17 mouse cellular contexts compared by ENCODE assay signal in the genomic region with DNA sequence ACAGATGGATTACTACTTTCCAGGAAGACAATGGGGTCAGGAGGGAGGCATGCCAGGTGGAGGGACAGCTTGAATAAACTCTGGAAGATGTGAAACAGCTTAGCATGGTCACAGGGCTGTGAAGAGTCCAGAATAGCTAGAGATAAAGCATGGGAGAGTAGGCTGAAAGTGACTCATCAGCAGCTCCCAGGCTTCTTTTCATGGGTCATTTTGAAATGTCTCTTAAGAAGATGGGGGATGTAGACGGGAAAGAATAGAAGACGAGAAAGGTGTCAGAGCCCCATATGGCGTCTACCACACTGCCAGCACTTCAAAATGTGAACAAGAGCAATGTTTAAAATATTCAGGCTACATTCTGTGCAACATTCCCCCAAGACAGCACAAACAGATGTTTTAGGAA.
A peak's percentile ranks its signal among the peaks of the same experiment; 100 is the strongest.
DNase-seq lines count a peak whose midpoint lies in the region; ATAC-seq and TF ChIP-seq lines count a peak whose summit lies in the region.
"Had no signal": no experiment of that assay in that cellular context is flagged by ENCODE, and none has a peak within 500 bp of the region (broad histone marks: within the 10 kb centered on the region; RNA-seq: fewer than 3 reads in every experiment).

No protein-coding gene starts in this region.

- no peak for TF ChIP-seq POLR2A in cortical plate, adult 2 months (IDR thresholded peaks at IDR 0.05; ENCODE audit: extremely low read depth, insufficient read depth, low read length)

- H3K27ac ChIP-seq in layer of hippocampus, adult 2 months, result 0 out of 2 replicates have a peak overlapping the region, but pooled peaks have one; percentile 14
- H3K27ac ChIP-seq in cortical plate, adult 2 months (ENCODE audit: insufficient read depth, low read length), result peak overlapping the region; percentile 67; the same call in 1 of the 2 replicates
- H3K27ac ChIP-seq in midbrain, embryonic 16.5 days (ENCODE audit: low read length), result no peak overlapping the region
- H3K27ac ChIP-seq: lung, embryonic 15.5 days; neural tube, embryonic 15.5 days; stomach, embryonic 15.5 days had no signal

- intact Hi-C loops in left cerebral cortex, postnatal 25 days (cut with DNase I), result loop anchor here (5.0 kb wide), 2 partner anchors 59 to 409 kb away; no protein-coding TSS in a partner anchor

- DNase-seq in layer of hippocampus, adult 2 months (ENCODE audit: low spot score in 2 of 2), result no peak
- DNase-seq in layer of hippocampus, postnatal 36 days, result no peak
- peak; percentile 26 to 33 for DNase-seq in cerebellum, adult 18-20 months
- peak; percentile 53 to 92 for DNase-seq in left cerebral cortex, postnatal 25 days (ENCODE audit: low spot score in 2 of 2)
- no peak for DNase-seq in kidney, adult 11 months
- no peak for DNase-seq in lung, adult 18-20 months
- DNase-seq: heart, postnatal 4 days; kidney, postnatal 14 days; thymus, postnatal 25 days had no signal

- no peak overlapping the region for H3K9ac ChIP-seq in midbrain, embryonic 16.5 days (ENCODE audit: low read depth, low read length)
- H3K9ac ChIP-seq: lung, embryonic 15.5 days; neural tube, embryonic 15.5 days; stomach, embryonic 15.5 days had no signal

- no peak for TF ChIP-seq CTCF in layer of hippocampus, adult 2 months (conservative IDR thresholded peaks at IDR 0.05)
- no peak for TF ChIP-seq CTCF in cortical plate, adult 2 months (IDR thresholded peaks at IDR 0.05; ENCODE audit: extremely low read depth, insufficient read depth, low read length)

- H3K36me3 ChIP-seq in midbrain, embryonic 16.5 days (ENCODE audit: control insufficient read depth, insufficient read depth, low read length), result no peaks in the 10 kb centered on the region
- H3K36me3 ChIP-seq: lung, embryonic 15.5 days; neural tube, embryonic 15.5 days; stomach, embryonic 15.5 days had no signal

- no peaks in the 10 kb centered on the region for H3K9me3 ChIP-seq in midbrain, embryonic 16.5 days (replicated peaks; ENCODE audit: control insufficient read depth, low read length, poor library complexity, severe bottlenecking)
- H3K9me3 ChIP-seq: lung, embryonic 15.5 days; megakaryocyte, embryonic 14.5 days; neural tube, embryonic 15.5 days; stomach, embryonic 15.5 days had no signal

- H3K4me2 ChIP-seq in midbrain, embryonic 16.5 days (ENCODE audit: low read length), result no peak overlapping the region
- H3K4me2 ChIP-seq: heart, embryonic 11.5 days; lung, embryonic 15.5 days; neural tube, embryonic 15.5 days; stomach, embryonic 15.5 days had no signal

- no peak for ATAC-seq in midbrain, embryonic 16.5 days
- ATAC-seq: inflammation-experienced regulatory T-cells, adult 6 months had no signal

- H3K4me1 ChIP-seq in cortical plate, adult 2 months (ENCODE audit: control insufficient read depth, insufficient read depth, low read length), result peaks cover 7% of the 10 kb centered on the region; the same call in 1 of the 2 replicates
- peaks cover 3% of the 10 kb centered on the region; the same call in 1 of the 2 replicates for H3K4me1 ChIP-seq in midbrain, embryonic 16.5 days (ENCODE audit: control insufficient read depth, insufficient read depth, low read length)
- H3K4me1 ChIP-seq: neural tube, embryonic 15.5 days; stomach, embryonic 15.5 days had no signal

- H3K27me3 ChIP-seq in midbrain, embryonic 16.5 days (ENCODE audit: control insufficient read depth, insufficient read depth, low read depth, low read length), result no peaks in the 10 kb centered on the region
- H3K27me3 ChIP-seq: lung, embryonic 15.5 days; megakaryocyte, embryonic 14.5 days; neural tube, embryonic 15.5 days; stomach, embryonic 15.5 days had no signal

- no peak overlapping the region for H3K4me3 ChIP-seq in layer of hippocampus, adult 2 months
- no peak overlapping the region for H3K4me3 ChIP-seq in cortical plate, adult 2 months (ENCODE audit: insufficient read depth, low read length)
- H3K4me3 ChIP-seq in midbrain, embryonic 16.5 days (ENCODE audit: low read depth, low read length), result no peak overlapping the region
- H3K4me3 ChIP-seq: lung, embryonic 15.5 days; megakaryocyte, embryonic 14.5 days; neural tube, embryonic 15.5 days; stomach, embryonic 15.5 days had no signal

- WGBS in midbrain, embryonic 16.5 days, result 69% methylated on average over 3 of the region's 3 CpGs

Comparison
In these comparisons a context has a peak if more than half of its experiments do, and no peak if none do; other contexts are left out.
1. DNase-seq: peak in cerebellum, adult 18-20 months (2 of 2) and left cerebral cortex, postnatal 25 days (2 of 2); none in layer of hippocampus, adult 2 months (0 of 2), layer of hippocampus, postnatal 36 days (0 of 2), kidney, adult 11 months (single experiment) and lung, adult 18-20 months (0 of 2).